Mouse (Mus musculus): Measurements from ENCODE around the gene Klhdc8b. TPM values are rescaled to one million over a fixed set of nuclear protein-coding genes. Genes with fewer than 3 reads are reported as not detected.

Gene Klhdc8b
- total RNA-seq, 2 experiments from 2014 or later: 20.7 to 22.7 TPM

- DNase-seq (ENCODE audit: low spot score in 2 of 2): no peak
Observed at GRCm38 (mm10) chr9:108483051-108483790, 21.8 kb upstream of the Klhdc8b start.

DNA sequence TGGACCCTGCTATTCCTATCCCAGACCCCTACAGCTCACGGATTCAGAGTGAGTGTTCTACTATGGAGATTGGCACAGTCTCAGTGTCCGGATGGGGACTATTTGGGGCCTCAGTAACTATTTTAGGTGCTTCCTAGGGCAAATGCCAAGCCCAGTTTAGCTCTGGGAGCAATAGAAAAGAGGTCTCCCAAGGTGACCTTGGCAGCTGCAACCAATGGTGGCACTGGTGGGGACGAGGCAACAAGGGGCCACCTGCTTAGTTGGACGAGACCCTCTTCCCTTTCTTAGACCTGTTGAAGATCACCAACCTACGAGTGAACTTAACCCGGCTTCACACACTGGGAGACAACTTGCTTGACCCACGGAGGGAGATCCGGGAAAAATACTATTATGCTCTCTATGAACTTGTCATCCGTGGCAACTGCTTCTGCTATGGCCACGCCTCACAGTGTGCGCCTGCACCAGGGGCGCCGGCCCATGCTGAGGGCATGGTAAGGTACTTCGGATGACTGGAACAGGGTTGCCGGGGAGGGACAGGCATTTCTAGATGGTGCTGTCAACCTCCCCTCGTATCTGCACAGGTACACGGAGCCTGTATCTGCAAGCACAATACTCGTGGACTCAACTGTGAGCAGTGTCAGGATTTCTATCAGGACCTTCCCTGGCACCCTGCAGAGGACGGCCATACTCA, 20.3 kb upstream of the Klhdc8b start:
- no peak for DNase-seq (ENCODE audit: low spot score in 2 of 2)

- no peak for DNase-seq (ENCODE audit: low spot score in 2 of 2)
Observed at GRCm38 (mm10) chr9:108480813-108481519, 19.6 kb upstream of the Klhdc8b start.

DNA sequence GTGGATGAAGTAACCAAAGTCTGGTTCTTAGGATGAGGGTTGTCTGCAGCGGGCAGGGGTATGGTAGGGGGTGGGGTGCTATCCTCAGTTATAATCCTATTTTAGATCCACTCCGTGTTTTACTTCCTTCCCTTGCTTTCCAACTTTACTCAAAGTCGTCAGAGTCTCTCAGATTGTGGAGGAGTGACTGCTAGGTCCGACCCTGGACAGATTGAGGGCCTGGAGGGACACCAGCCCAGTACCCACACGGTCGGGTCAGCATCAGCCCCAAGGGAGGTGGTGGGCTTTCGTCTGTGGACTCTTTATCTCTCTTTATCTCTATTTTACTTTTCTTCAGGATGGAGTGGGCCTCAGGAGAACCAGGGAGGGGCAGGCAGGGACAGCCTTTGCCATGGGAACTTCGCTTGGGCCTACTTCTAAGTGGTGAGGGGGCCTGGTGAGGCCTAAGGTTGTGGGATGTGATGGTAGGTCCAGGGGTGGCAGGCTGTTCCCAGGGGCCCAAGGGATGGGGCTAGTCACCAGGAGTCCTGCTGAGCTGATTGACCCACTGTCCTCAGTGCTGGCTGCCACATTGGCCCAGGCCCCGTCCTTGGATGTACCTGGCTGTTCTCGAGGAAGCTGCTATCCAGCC, 18.5 kb upstream of the Klhdc8b start, which contains the start of gene Lamb2:
Gene Lamb2 (plus strand): TSS at position 16 of the 631 bp plus-strand sequence.
- no peak for DNase-seq (ENCODE audit: low spot score in 2 of 2)

- DNase-seq (ENCODE audit: low spot score in 2 of 2): no peak
Observed at GRCm38 (mm10) chr9:108479241-108479640, 17.9 kb upstream of the Klhdc8b start.

DNA sequence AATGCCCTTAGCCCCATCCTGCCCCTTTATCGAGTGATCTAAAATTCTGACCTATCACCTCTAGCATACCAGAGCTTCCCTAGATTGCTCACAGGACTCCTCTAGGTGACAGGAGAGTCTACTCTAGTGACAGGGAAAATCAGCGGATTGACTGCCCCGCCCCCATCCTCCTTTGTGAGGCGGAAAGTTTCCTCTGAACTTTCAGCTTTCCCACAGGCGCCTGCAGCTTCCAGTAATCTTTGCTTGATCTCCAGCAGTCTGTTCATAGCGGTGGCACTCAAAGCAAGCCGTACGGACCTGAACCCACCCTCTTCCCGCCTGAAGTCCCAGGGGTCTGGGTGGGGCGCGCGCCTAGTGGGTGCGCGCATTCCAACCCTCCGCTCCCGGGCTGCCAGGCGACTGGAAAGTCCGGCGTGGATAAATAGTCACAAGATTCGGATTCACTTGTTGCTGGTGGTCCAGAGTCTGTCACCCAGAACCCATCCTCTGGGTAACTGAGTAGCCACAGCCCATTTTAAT, 17.3 kb upstream of the Klhdc8b start:
- DNase-seq (ENCODE audit: low spot score in 2 of 2): peak; percentile 62 to 75

DNA sequence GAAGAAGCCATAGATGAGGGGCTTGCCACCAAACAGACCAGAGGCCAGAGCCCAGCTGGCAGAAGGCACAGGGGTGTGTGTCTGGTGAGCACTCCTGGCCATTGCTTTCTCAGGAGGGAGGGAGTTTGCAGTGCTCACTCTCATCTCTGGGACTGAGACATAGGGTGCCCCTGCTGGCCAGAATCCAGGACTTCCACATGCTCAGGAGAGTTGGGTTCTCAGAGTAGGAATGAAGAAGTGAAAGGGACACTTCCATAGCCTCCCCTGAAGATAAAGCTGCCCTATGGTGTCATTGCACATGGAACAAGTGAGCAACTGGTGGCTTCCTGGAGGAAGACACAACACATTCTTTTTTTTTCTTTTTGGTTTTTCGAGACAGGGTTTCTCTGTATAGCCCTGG, 13.1 kb upstream of the Klhdc8b start:
- DNase-seq (ENCODE audit: low spot score in 2 of 2): no peak

DNA sequence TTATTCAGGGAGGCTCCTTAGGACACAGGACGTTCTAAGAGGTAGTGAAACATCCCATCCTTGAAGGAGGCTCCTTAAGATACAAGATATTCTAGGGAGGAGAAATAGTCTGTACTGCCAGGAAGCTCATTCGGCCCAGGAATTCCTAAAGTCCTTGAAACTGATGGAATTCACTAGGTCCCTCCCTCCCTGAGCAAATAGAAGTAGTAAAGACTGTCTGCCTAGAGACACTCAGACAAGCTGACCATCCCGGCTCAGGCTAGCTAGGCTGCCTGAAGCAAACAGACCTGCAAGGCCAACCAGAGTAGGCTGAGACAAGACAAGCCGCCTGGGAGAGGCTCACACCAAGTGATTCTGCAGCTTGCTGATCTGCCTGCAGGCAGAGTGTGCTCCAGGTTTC, 8.5 kb upstream of the Klhdc8b start:
- DNase-seq (ENCODE audit: low spot score in 2 of 2): no peak

DNA sequence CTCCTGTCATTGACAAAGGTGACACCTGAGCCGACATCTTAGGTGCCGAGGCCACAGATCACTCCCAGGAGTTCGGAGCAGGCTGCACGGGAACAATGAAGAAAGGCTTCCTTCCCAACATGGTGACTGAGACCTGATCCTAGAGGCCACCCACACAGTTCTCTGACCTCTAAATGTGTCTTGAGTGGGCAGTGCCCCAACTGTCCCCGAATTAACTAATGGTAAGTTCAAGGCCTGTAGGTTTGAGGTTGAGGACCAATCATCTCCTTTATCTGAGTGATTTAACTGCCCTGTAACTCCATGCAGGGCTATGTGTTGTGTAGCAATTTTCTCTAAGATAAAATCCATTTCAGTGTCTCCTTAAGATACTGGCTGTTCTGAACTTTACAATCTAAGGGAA, 8.0 kb upstream of the Klhdc8b start:
- DNase-seq (ENCODE audit: low spot score in 2 of 2): no peak

GRCm38 (mm10) chr9:108466219-108466618, 4.8 kb upstream of the Klhdc8b start:
- no peak for DNase-seq (ENCODE audit: low spot score in 2 of 2)

- no peak for DNase-seq (ENCODE audit: low spot score in 2 of 2)
Observed at GRCm38 (mm10) chr9:108463713-108464112, 2.3 kb upstream of the Klhdc8b start.

GRCm38 (mm10) chr9:108462192-108462591, 811 bp upstream of the Klhdc8b start:
- no peak for DNase-seq (ENCODE audit: low spot score in 2 of 2)

DNA sequence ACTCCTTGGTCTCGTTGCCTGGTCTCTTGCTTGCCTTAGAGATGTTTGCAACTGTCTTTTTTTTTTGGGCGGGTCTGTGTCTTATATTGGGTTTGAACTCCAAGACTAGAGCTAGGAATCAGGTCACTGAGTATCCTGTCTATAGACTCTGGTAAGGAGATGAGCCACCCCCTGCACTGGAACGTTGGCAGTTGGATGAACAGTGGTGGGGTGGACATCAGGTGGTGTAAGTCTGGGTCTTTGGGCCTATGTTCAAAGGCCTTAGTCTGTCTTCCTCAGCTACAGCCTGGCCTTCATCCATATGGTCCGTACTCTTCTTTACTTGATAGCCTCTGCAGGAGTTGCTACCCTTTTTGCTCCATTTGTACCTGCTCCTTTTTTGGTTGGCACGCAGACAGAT, 294 bp upstream of the Klhdc8b start:
- DNase-seq (ENCODE audit: low spot score in 2 of 2): no peak

- DNase-seq (ENCODE audit: low spot score in 2 of 2): peak; percentile 90 to 92
Observed at GRCm38 (mm10) chr9:108460319-108461178, 832 bp downstream of the Klhdc8b start, which contains the start of gene Ccdc71. Gene Ccdc71, plus strand, starts transcription at chr9:108460527.

- no peak for DNase-seq (ENCODE audit: low spot score in 2 of 2)
Observed at GRCm38 (mm10) chr9:108459939-108460318, 1.5 kb downstream of the Klhdc8b start.

GRCm38 (mm10) chr9:108456953-108457352, 4.4 kb downstream of the Klhdc8b start:
- DNase-seq (ENCODE audit: low spot score in 2 of 2): no peak

- DNase-seq (ENCODE audit: low spot score in 2 of 2): no peak
Observed at GRCm38 (mm10) chr9:108455747-108456571, 5.4 kb downstream of the Klhdc8b start.

DNA sequence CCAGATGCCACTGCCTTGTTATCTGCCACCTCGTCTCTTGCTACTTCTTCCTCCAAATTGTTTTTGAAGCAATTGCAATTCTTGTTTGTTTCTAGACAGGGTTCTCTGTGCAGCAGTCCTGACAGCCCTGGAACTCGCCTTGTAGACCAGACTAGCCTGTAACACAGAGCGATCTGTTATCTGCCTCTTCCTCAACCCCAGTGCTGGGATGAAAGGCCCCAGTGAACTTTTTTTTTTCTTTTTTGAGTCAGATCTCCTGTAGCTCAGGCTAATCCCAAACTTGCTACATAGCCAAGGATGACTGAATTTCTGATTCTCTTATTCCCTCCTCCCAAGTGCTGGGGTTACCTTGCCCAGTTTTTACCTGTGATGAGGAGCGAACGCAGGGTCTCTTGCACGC, 7.0 kb downstream of the Klhdc8b start:
- no peak for DNase-seq (ENCODE audit: low spot score in 2 of 2)

DNA sequence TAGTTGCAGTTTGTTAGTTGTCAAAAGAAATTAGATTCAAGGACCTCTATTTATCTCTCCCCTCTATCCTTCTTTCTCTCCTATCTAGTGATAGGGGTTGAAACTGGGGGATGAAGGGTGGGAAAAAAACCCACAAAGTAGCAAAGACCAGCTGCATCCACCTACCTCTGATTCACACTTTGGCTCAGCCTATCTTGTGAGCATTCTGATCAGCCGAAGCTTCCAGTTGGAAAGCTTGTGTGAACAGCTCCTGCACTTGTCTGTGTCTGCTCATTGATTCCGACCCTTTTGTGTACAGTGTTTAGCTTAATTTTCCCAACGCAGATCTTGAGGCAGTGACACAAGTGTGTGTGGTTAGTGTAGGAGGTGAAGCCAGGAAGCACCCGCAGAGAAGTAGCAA, 7.9 kb downstream of the Klhdc8b start:
- DNase-seq (ENCODE audit: low spot score in 2 of 2): no peak
